Mouse (Mus musculus) heart, embryonic 10.5 days (tissue): ENCODE measurements around the gene Gm21812. TPM values are rescaled to one million over a fixed set of nuclear protein-coding genes. Genes with fewer than 3 reads are reported as not detected.
"Not testable (repeated sequence)": the region's sequence is repeated elsewhere in the genome, so short reads cannot be mapped to it uniquely, and the experiment has no call there.

ENCODE experiments used
- DNase-seq: peaks from one replicate; pipeline ENCODE4 v3.0.0-alpha.2; 2017; ENCODE audit warnings: low spot score
- H3K27ac ChIP-seq: fragments of 300-500 bp; sonication (generic); 2 replicates; pipeline ENCODE4 v1.5.1; 2016; ENCODE audit warnings: mild to moderate bottlenecking
- H3K27me3 ChIP-seq: fragments of 300-500 bp; sonication (generic); 2 replicates; pipeline ENCODE4 v1.6.1; 2016; ENCODE audit warnings: mild to moderate bottlenecking; ENCODE audit not compliant: poor library complexity, insufficient read depth, severe bottlenecking
- H3K36me3 ChIP-seq: fragments of 300-500 bp; sonication (generic); 2 replicates; pipeline ENCODE4 v1.6.1; 2016; ENCODE audit warnings: mild to moderate bottlenecking, moderate library complexity
- H3K4me1 ChIP-seq: fragments of 300-500 bp; sonication (generic); 2 replicates; pipeline ENCODE4 v1.6.1; 2016; ENCODE audit warnings: mild to moderate bottlenecking
- H3K4me3 ChIP-seq: fragments of 300-500 bp; sonication (generic); 2 replicates; pipeline ENCODE4 v1.5.1; 2016; ENCODE audit warnings: mild to moderate bottlenecking, moderate library complexity
- H3K9me3 ChIP-seq: fragments of 300-500 bp; sonication (generic); 2 replicates; pipeline ENCODE4 v1.6.1; 2016; ENCODE audit warnings: mild to moderate bottlenecking, moderate library complexity
- WGBS: fragments of 180-500 bp; shearing (Covaris S2); methylation state at CpG from one replicate; pipeline ENCODE4 v1.1.7; 2016; 5-methylcytosine and 5-hydroxymethylcytosine counted together
- polyA plus RNA-seq: library from polyadenylated mRNA; unstranded; fragments of >200 nt; fragmentation: Nextera tagmentation; extraction: Ambion mirVana; gene quantifications from 2 replicates; pipeline ENCODE4 v1.2.1, GENCODE M21; 2016

The Gm21812 gene
- not detected in 2 replicates for polyA plus RNA-seq

DNA sequence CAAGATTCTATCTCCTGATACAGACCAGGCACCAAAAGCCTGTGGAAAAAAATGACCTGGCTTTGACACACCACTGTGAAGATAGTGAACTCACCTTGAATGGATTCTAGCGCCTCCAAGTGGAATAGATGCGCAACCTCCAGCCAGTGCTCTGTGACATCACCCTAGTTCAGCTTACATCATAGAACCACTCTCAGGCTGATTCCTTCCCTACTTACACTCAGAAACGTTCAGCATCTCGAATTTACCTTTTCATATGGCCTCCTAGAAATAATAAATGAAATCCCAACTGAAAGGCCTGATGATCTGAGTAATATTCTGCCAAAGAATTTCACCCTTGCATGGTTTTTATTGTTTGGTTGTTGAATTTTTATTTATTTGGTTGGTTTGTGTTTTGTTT is at the start of gene Gm21812:
TSS of gene Gm21812 (minus strand) at position 101 of the 400 bp plus-strand sequence.
- H3K4me3 ChIP-seq, H3K36me3 ChIP-seq, H3K27me3 ChIP-seq, H3K4me1 ChIP-seq, H3K27ac ChIP-seq, DNase-seq, H3K9me3 ChIP-seq: not testable (repeated sequence)
- no CpG with 5 or more reads among the region's 4 CpGs for WGBS

Other genes starting within 250 kb of the Gm21812 start
- not detected in 2 replicates for gene Gm21292, start 213.3 kb downstream of the Gm21812 start, polyA plus RNA-seq
- gene Gm21721, start 145.0 kb downstream of the Gm21812 start, polyA plus RNA-seq, result not detected in 2 replicates
- gene Gm21874, start 69.0 kb upstream of the Gm21812 start, polyA plus RNA-seq, result not detected in 2 replicates